Mouse (Mus musculus) intestine, embryonic 16.5 days (tissue): ENCODE results near the gene Sult5a1. TPM values are rescaled to one million over a fixed set of nuclear protein-coding genes. Genes with fewer than 3 reads are reported as not detected.

Experiments
- ATAC-seq: fragments of 200-750 bp; cut with Nextera tagmentation; 2 replicates; pipeline ENCODE4 v1.8.0; 2017; ENCODE audit warnings: moderate TSS enrichment, moderate library complexity
- H3K27ac ChIP-seq: fragments of 300-500 bp; sonication (generic); 2 replicates; pipeline ENCODE4 v1.5.1; 2014; ENCODE audit warnings: mild to moderate bottlenecking, low read length
- H3K27me3 ChIP-seq: fragments of 300-500 bp; sonication (generic); replicated peaks from 2 replicates; pipeline ENCODE4 v1.6.1; 2014; ENCODE audit warnings: low read length, control low read depth, mixed read lengths; ENCODE audit not compliant: control insufficient read depth, insufficient read depth
- H3K36me3 ChIP-seq: fragments of 300-500 bp; sonication (generic); 2 replicates; pipeline ENCODE4 v1.6.1; 2014; ENCODE audit warnings: low read length, control low read depth; ENCODE audit not compliant: control insufficient read depth, insufficient read depth
- H3K4me1 ChIP-seq: fragments of 300-500 bp; sonication (generic); 2 replicates; pipeline ENCODE4 v1.6.1; 2014; ENCODE audit warnings: low read length, control low read depth, mixed read lengths; ENCODE audit not compliant: control insufficient read depth, insufficient read depth
- H3K4me2 ChIP-seq: fragments of 300-500 bp; sonication (generic); 2 replicates; pipeline ENCODE4 v1.6.1; 2014; ENCODE audit warnings: low read depth, low read length, control low read depth
- H3K4me3 ChIP-seq: fragments of 300-500 bp; sonication (generic); 2 replicates; pipeline ENCODE4 v1.5.1; 2014; ENCODE audit warnings: mild to moderate bottlenecking, low read length
- H3K9ac ChIP-seq: fragments of 300-500 bp; sonication (generic); 2 replicates; pipeline ENCODE4 v1.6.1; 2014; ENCODE audit warnings: low read depth, low read length
- H3K9me3 ChIP-seq: fragments of 300-500 bp; sonication (generic); 2 replicates; pipeline ENCODE4 v1.6.1; 2016; ENCODE audit warnings: low read length, control low read depth; ENCODE audit not compliant: control insufficient read depth
- WGBS: fragments of 180-500 bp; shearing (Covaris S2); extraction: QIAGEN DNeasy Blood & Tissue Kit; methylation state at CpG from one replicate; pipeline ENCODE4 v1.1.7; 2014; 5-methylcytosine and 5-hydroxymethylcytosine counted together
- polyA plus RNA-seq: library from polyadenylated mRNA; unstranded; fragments of >200 nt; fragmentation: Nextera tagmentation; extraction: Ambion mirVana; gene quantifications from 2 replicates; pipeline ENCODE4 v1.2.1, GENCODE M21; 2015

Gene Sult5a1
- polyA plus RNA-seq, 1 experiment from 2014 or later, result 9.3 TPM

- Histone ChIP-seq H3K4me2 (no peak overlapping the region), H3K27ac (no peak overlapping the region), H3K4me3 (no peak overlapping the region), H3K9me3 (no peaks in the 10 kb centered on the region), H3K4me1 (peaks cover 15% of the 10 kb centered on the region; the same call in 1 of the 2 replicates), H3K36me3 (no peaks in the 10 kb centered on the region), H3K27me3 (peaks cover 21% of the 10 kb centered on the region), H3K9ac (no peak overlapping the region)
- no peak for ATAC-seq
- WGBS, result 81% methylated on average over 5 of the region's 5 CpGs
Observed at GRCm38 (mm10) chr8:123122670-123123069, 35.4 kb downstream of the Sult5a1 start.

GRCm38 (mm10) chr8:123122059-123122458 is 36.1 kb downstream of the Sult5a1 start:
- Histone ChIP-seq H3K36me3 (no peaks in the 10 kb centered on the region), H3K4me1 (peaks cover 21% of the 10 kb centered on the region), H3K9me3 (no peaks in the 10 kb centered on the region), H3K4me3 (no peak overlapping the region), H3K27me3 (peaks cover 27% of the 10 kb centered on the region), H3K4me2 (no peak overlapping the region), H3K27ac (no peak overlapping the region), H3K9ac (no peak overlapping the region)
- WGBS, result 46% methylated on average over 9 of the region's 9 CpGs
- ATAC-seq, result no peak

DNA sequence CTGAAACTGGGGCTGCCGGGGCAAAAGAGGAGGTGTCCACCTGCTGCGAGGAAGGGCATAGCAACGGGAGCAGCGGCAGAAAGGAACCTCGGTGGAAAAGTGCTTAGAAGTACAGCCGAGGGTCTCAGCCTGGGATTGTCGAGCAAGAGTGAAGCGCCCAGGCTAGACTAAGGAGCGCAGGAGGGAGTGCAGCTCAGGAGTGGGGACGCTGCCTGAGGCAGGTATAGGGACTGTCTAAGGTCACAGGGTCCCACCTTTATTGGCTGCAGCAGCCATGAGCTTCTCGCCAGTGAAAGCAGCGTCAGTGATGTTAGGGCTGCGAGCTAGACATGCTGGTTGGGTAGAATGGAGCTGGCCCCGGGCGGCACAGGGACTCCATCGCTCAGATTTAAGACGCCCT is 40.4 kb downstream of the Sult5a1 start:
- Histone ChIP-seq H3K4me2 (peak overlapping the region; percentile 98), H3K9me3 (no peaks in the 10 kb centered on the region), H3K9ac (peak overlapping the region; percentile 48), H3K27ac (no peak overlapping the region), H3K27me3 (peaks cover 37% of the 10 kb centered on the region), H3K36me3 (no peaks in the 10 kb centered on the region), H3K4me3 (peak overlapping the region; percentile 48), H3K4me1 (peaks cover 19% of the 10 kb centered on the region)
- WGBS, result 3% methylated on average over 17 of the region's 17 CpGs
- peak; percentile 21; the same call in 1 of the 2 replicates for ATAC-seq

DNA sequence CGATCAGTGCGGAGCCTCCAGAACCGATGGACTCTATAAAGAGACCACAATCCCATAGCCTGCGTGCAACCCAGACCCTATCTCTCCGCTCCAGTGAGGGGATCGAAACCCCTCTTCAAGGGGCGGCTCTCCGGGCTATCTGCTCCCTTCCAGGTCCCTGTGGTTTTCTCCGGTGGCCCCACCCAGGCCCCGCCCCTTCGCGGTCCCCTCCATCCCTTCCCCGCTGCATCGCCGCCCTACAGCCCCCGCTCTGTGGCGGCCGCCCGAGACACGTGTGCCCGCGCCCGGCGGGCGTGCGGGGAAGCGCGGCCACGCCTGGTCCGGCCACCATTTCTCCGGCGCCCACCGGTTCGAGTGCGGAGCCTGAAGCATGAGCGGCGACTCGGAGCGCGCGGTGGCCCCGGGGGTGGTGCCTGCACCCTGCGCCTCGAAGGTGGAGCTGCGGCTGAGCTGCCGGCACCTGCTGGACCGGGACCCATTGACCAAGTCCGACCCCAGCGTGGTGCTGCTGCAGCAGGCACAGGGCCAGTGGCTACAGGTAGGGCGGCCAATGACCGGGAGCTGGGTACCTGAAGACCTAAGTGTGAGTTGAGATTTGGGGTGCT is 40.9 kb downstream of the Sult5a1 start, which contains the start of gene Cpne7:
Cpne7 (plus strand) TSS at position 248 of the 605 bp plus-strand sequence.
- 2% methylated on average over 51 of the region's 51 CpGs for WGBS
- H3K9ac ChIP-seq, result peak within 1 kb of the TSS; percentile 48
- peaks cover 19% of the 10 kb centered on the region for H3K4me1 ChIP-seq
- H3K4me3 ChIP-seq, result peak within 1 kb of the TSS; percentile 48
- H3K36me3 ChIP-seq, result no peaks in the 10 kb centered on the region
- ATAC-seq, result peak; percentile 56; the same call in 1 of the 2 replicates
- peaks cover 37% of the 10 kb centered on the region for H3K27me3 ChIP-seq
- no peak within 1 kb of the TSS for H3K27ac ChIP-seq
- H3K4me2 ChIP-seq, result peak within 1 kb of the TSS; percentile 98
- no peaks in the 10 kb centered on the region for H3K9me3 ChIP-seq

DNA sequence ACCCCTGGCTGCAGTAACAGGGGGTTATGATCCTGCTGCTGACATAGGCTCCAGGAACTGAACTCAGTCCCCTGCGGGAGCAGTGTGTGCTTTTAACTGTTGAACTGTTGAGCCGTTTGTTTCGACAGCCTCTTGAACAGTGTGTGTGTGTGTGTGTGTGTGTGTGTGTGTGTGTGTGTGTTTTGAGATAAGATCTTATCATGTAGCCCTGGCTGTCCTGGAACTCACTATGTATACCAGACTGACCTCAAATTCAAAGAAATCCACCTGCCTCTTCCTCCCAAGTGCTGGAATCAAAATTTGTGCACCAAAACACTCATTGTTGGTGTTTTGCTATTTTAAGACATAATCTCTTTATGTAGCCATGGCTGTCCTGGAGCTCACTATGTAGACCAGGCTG is 43.5 kb downstream of the Sult5a1 start:
- WGBS, result 35% methylated on average over 3 of the region's 3 CpGs
- H3K9me3 ChIP-seq, result no peaks in the 10 kb centered on the region
- ATAC-seq, result no peak
- H3K27me3 ChIP-seq, result peaks cover 36% of the 10 kb centered on the region
- no peak overlapping the region for H3K4me3 ChIP-seq
- H3K4me1 ChIP-seq, result peaks cover 19% of the 10 kb centered on the region
- no peak overlapping the region for H3K9ac ChIP-seq
- no peaks in the 10 kb centered on the region for H3K36me3 ChIP-seq
- no peak overlapping the region for H3K27ac ChIP-seq
- H3K4me2 ChIP-seq, result no peak overlapping the region

DNA sequence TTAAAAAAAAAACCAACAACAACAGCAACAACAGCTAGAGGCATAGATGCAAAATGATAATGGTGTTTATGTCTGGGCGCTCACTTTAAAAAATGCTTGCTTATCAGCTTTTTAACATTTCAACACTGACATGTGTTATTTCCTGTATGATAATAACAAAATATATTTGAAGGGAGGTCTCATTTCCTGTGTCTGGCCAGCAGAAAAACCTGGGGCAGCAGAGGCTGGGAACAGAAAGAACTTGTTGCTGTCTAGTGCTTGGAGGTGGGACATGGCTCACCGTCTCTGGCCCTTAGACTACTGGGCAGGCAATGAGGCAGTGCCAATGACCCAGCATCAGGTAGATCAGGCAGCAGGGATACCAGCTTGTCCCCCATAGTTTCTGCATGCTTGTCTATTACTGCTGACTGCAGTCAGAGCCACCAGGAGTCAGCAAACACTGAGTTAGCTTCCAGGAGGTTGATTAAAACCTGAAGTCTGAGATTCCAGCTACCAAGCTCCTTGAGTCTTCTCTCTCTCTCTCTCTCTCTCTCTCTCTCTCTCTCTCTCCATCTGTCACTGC is 44.1 kb downstream of the Sult5a1 start:
- ATAC-seq, result no peak
- WGBS, result 47% methylated on average over 2 of the region's 2 CpGs
- no peaks in the 10 kb centered on the region for H3K36me3 ChIP-seq

GRCm38 (mm10) chr8:123112892-123113291 is 45.2 kb downstream of the Sult5a1 start:
- WGBS, result 78% methylated on average over 9 of the region's 9 CpGs
- H3K4me3 ChIP-seq, result no peak overlapping the region
- no peaks in the 10 kb centered on the region for H3K9me3 ChIP-seq
- H3K36me3 ChIP-seq, result no peaks in the 10 kb centered on the region
- ATAC-seq, result no peak
- H3K27ac ChIP-seq, result no peak overlapping the region
- peaks cover 15% of the 10 kb centered on the region for H3K4me1 ChIP-seq
- H3K9ac ChIP-seq, result no peak overlapping the region
- no peak overlapping the region for H3K4me2 ChIP-seq
- H3K27me3 ChIP-seq, result peaks cover 18% of the 10 kb centered on the region

More for the DNA sequence above, 44.1 kb downstream of the Sult5a1 start:
- H3K9me3 ChIP-seq, result no peaks in the 10 kb centered on the region
- H3K9ac ChIP-seq, result no peak overlapping the region
- peaks cover 19% of the 10 kb centered on the region for H3K4me1 ChIP-seq
- peaks cover 29% of the 10 kb centered on the region for H3K27me3 ChIP-seq
- no peak overlapping the region for H3K27ac ChIP-seq
- no peak overlapping the region for H3K4me3 ChIP-seq
- no peak overlapping the region for H3K4me2 ChIP-seq

DNA sequence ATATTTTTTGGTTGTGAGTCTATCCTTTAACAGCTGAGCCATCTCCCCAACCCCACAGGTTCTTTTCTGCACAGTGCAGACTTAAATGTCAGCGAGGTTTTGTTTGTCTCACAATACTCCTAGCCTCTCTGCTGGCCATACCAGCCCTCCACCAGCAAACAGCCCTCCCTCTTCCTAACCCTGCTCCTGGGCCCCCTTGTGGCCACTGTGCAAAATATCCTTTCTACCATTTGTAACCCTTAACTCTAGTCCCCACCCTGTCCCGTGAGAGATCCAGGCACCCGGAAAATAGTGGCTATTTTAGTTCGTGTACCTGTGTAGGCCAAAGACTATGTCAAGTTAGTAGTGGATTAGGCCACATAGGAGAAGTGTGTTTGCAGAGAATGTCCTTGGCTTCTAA is 47.5 kb downstream of the Sult5a1 start:
- Histone ChIP-seq H3K27me3 (no peaks in the 10 kb centered on the region), H3K9me3 (no peaks in the 10 kb centered on the region), H3K4me3 (no peak overlapping the region), H3K9ac (no peak overlapping the region), H3K27ac (no peak overlapping the region), H3K4me2 (no peak overlapping the region), H3K4me1 (no peaks in the 10 kb centered on the region), H3K36me3 (0 out of 2 replicates have a peak, but pooled peaks cover under 1% of the 10 kb centered on the region)
- ATAC-seq, result peak; percentile 68
- 13% methylated on average over 4 of the region's 4 CpGs for WGBS

- H3K36me3 ChIP-seq, result peaks cover 10% of the 10 kb centered on the region
- no peak overlapping the region for H3K9ac ChIP-seq
- H3K27ac ChIP-seq, result no peak overlapping the region
- peaks cover 6% of the 10 kb centered on the region for H3K4me1 ChIP-seq
- WGBS, result 82% methylated on average over 5 of the region's 5 CpGs
- ATAC-seq, result no peak
- no peaks in the 10 kb centered on the region for H3K9me3 ChIP-seq
- no peak overlapping the region for H3K4me3 ChIP-seq
- H3K4me2 ChIP-seq, result no peak overlapping the region
- H3K27me3 ChIP-seq, result no peaks in the 10 kb centered on the region
Observed at GRCm38 (mm10) chr8:123108953-123109352, 49.2 kb downstream of the Sult5a1 start.
